Mouse (Mus musculus) kidney, embryonic 15.5 days (tissue): ENCODE results near the gene Olfr588-ps1. TPM values are rescaled to one million over a fixed set of nuclear protein-coding genes. Genes with fewer than 3 reads are reported as not detected.
"Not testable (repeated sequence)": the region's sequence is repeated elsewhere in the genome, so short reads cannot be mapped to it uniquely, and the experiment has no call there.

Experiments used
- ATAC-seq: fragments of 200-750 bp; cut with Nextera tagmentation; replicated peaks from 2 replicates; pipeline ENCODE4 v1.8.0; 2017; ENCODE audit warnings: moderate TSS enrichment; ENCODE audit not compliant: low FRiP score
- H3K27ac ChIP-seq: fragments of 300-500 bp; sonication (generic); 2 replicates; pipeline ENCODE4 v1.5.1; 2015; ENCODE audit warnings: mild to moderate bottlenecking, inconsistent platforms
- H3K27me3 ChIP-seq: fragments of 300-500 bp; sonication (generic); 2 replicates; pipeline ENCODE4 v1.6.1; 2015; ENCODE audit warnings: inconsistent platforms
- H3K36me3 ChIP-seq: fragments of 300-500 bp; sonication (generic); 2 replicates; pipeline ENCODE4 v1.6.1; 2015; ENCODE audit warnings: inconsistent platforms
- H3K4me1 ChIP-seq: fragments of 300-500 bp; sonication (generic); 2 replicates; pipeline ENCODE4 v1.6.1; 2015; ENCODE audit warnings: inconsistent platforms
- H3K4me2 ChIP-seq: fragments of 300-500 bp; sonication (generic); 2 replicates; pipeline ENCODE4 v1.6.1; 2015; ENCODE audit warnings: moderate library complexity, mild to moderate bottlenecking, inconsistent platforms
- H3K4me3 ChIP-seq: fragments of 300-500 bp; sonication (generic); replicated peaks from 2 replicates; pipeline ENCODE4 v1.5.1; 2015; ENCODE audit warnings: mild to moderate bottlenecking, inconsistent platforms
- H3K9ac ChIP-seq: fragments of 300-500 bp; sonication (generic); 2 replicates; pipeline ENCODE4 v1.6.1; 2015; ENCODE audit warnings: mild to moderate bottlenecking, inconsistent platforms
- H3K9me3 ChIP-seq: fragments of 300-500 bp; sonication (generic); replicated peaks from 2 replicates; pipeline ENCODE4 v1.6.1; 2016; ENCODE audit warnings: inconsistent platforms
- WGBS: fragments of 180-500 bp; shearing (Covaris S2); methylation state at CpG from one replicate; pipeline ENCODE4 v1.1.7; 2015; ENCODE audit warnings: mixed read lengths; 5-methylcytosine and 5-hydroxymethylcytosine counted together
- polyA plus RNA-seq: library from polyadenylated mRNA; unstranded; fragments of >200 nt; fragmentation: Nextera tagmentation; extraction: Ambion mirVana; gene quantifications from 2 replicates; pipeline ENCODE4 v1.2.1, GENCODE M21; 2015

The Olfr588-ps1 gene
- not detected in 2 replicates for polyA plus RNA-seq

DNA sequence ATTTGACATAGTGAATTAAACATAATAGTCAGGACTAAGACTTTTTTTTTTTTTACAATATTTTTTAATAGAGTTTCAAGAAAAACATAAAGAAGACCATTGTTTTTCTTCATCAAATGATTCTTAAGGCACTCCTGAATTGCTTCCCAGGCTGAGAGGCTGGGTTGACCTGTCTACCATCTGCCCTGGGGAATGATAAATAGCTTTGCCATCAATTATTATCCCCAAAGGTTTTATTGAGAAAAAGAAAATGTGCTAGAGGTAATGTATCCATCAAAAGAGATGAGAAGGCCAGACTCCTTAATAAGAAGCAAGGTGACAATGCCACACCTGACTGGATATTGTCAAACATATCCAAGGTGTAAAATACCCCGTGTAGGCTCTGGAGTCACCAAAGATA, at the start of gene Olfr588-ps1:
Olfr588-ps1 (plus strand) TSS at position 301 of the 400 bp plus-strand sequence.
- Histone ChIP-seq H3K27me3 (no peaks in the 10 kb centered on the region), H3K4me1 (no peaks in the 10 kb centered on the region), H3K27ac (no peak within 1 kb of the TSS), H3K36me3 (no peaks in the 10 kb centered on the region), H3K4me2 (no peak within 1 kb of the TSS), H3K4me3 (no peak within 1 kb of the TSS), H3K9me3 (no peaks in the 10 kb centered on the region), H3K9ac (no peak within 1 kb of the TSS)
- ATAC-seq: no peak
- WGBS: 86% methylated on average over 1 of the region's 1 CpGs

DNA sequence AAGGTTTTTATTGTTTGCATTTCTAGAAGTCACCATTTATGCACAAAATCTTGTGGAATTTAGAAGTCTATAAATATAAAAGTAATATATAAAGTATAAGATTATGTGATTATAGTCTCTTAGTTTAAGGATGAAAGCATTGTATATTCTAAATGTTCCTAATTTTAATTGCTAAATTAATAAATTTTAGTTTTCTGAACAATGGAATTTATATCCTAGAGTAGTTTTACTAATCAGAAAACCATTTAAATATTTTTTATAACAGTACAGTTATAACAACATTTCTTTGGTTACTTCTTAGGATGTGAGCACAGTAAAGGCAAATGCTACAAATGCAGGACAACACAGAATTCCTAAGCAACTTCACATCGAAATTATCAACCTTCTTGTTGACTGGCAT, 43.3 kb upstream of the Olfr588-ps1 start, which contains the start of gene Olfr585:
Olfr585 (plus strand) TSS at position 301 of the 400 bp plus-strand sequence.
- Histone ChIP-seq H3K4me2 (no peak within 1 kb of the TSS), H3K9me3 (no peaks in the 10 kb centered on the region), H3K4me3 (no peak within 1 kb of the TSS), H3K4me1 (no peaks in the 10 kb centered on the region), H3K9ac (no peak within 1 kb of the TSS), H3K27ac (no peak within 1 kb of the TSS), H3K36me3 (no peaks in the 10 kb centered on the region), H3K27me3 (no peaks in the 10 kb centered on the region)
- no peak for ATAC-seq
- WGBS: 90% methylated on average over 1 of the region's 1 CpGs

DNA sequence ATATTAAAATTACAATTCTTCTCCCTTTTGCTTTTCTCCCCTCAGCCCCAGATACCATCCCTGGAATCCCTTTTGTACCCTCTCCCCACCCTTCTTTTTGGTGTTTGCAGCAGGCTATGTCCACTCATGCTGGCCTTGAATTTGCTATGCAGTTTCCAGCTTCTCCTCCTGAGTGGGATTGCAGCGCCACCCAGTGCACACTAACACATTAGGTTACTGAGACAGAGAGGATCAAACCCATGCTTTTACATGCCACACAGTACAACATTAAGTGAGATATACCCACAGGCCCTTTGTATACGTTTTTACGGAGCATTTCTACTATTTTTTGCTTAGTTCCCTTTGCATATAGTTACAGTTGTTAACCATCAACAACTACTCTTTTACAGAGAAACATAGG, 21.3 kb upstream of the Olfr588-ps1 start:
- Histone ChIP-seq H3K9ac (no peak overlapping the region), H3K27me3 (no peaks in the 10 kb centered on the region), H3K4me3 (no peak overlapping the region), H3K9me3 (no peaks in the 10 kb centered on the region), H3K4me1 (no peaks in the 10 kb centered on the region), H3K36me3 (no peaks in the 10 kb centered on the region), H3K4me2 (no peak overlapping the region), H3K27ac (no peak overlapping the region)
- WGBS: 59% methylated on average over 3 of the region's 3 CpGs
- ATAC-seq: no peak

GRCm38 (mm10) chr7:103125538-103125937, 15.1 kb upstream of the Olfr588-ps1 start, which contains the start of gene Olfr586:
Gene Olfr586 (minus strand): TSS chr7:103125638.
- Histone ChIP-seq H3K27ac (no peak within 1 kb of the TSS), H3K4me1 (no peaks in the 10 kb centered on the region), H3K36me3 (no peaks in the 10 kb centered on the region), H3K4me2 (no peak within 1 kb of the TSS), H3K4me3 (no peak within 1 kb of the TSS), H3K9me3 (no peaks in the 10 kb centered on the region), H3K27me3 (no peaks in the 10 kb centered on the region), H3K9ac (no peak within 1 kb of the TSS)
- no peak for ATAC-seq
- WGBS: 90% methylated on average over 3 of the region's 3 CpGs

GRCm38 (mm10) chr7:103156256-103156655, 15.6 kb downstream of the Olfr588-ps1 start, which contains the start of gene Olfr589:
Gene Olfr589 (minus strand): TSS chr7:103156356.
- ATAC-seq: no peak
- no peak within 1 kb of the TSS for H3K27ac ChIP-seq
- whole genome bisulfite sequencing: 66% methylated on average over 2 of the region's 2 CpGs
- H3K36me3 ChIP-seq: no peaks in the 10 kb centered on the region
- no peak within 1 kb of the TSS for H3K4me2 ChIP-seq
- no peak within 1 kb of the TSS for H3K4me3 ChIP-seq
- no peaks in the 10 kb centered on the region for H3K4me1 ChIP-seq
- no peaks in the 10 kb centered on the region for H3K9me3 ChIP-seq
- H3K27me3 ChIP-seq: no peaks in the 10 kb centered on the region
- H3K9ac ChIP-seq: no peak within 1 kb of the TSS

- H3K27me3 ChIP-seq: no peaks in the 10 kb centered on the region
- WGBS: 84% methylated on average over 5 of the region's 5 CpGs
These were observed 29.0 kb downstream of the Olfr588-ps1 start for GRCm38 (mm10) chr7:103169697-103170096.

DNA sequence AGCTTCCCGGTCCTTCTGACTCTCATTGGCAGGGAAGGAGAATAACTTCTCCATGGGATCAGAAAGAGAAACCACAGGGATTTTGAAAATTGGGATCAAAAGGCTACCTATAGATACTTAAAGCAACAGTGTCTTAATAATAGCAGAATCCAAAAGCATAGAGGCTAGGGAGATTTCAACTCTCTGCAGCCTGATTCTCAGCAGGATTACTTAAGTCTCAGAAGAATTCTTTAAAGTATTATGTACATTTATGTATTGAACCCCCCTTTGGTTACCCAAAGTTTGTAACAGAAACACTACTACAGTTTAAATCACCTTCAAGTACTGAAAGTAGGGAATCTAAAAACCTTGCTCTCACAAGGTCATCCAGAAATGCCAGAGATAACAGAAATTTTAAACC, 37.6 kb downstream of the Olfr588-ps1 start, which contains the start of gene Olfr591:
Olfr591 (minus strand) TSS at position 101 of the 400 bp plus-strand sequence.
- Histone ChIP-seq H3K9ac (no peak within 1 kb of the TSS), H3K27ac (no peak within 1 kb of the TSS), H3K4me2 (no peak within 1 kb of the TSS), H3K36me3 (no peaks in the 10 kb centered on the region), H3K4me3 (no peak within 1 kb of the TSS), H3K9me3 (no peaks in the 10 kb centered on the region), H3K27me3 (no peaks in the 10 kb centered on the region), H3K4me1 (no peaks in the 10 kb centered on the region)
- ATAC-seq: no peak
- WGBS: 79% methylated on average over 1 of the region's 1 CpGs

More at GRCm38 (mm10) chr7:103169697-103170096, 29.0 kb downstream of the Olfr588-ps1 start:
- H3K4me3 ChIP-seq: no peak overlapping the region
- 0 out of 2 replicates have a peak, but pooled peaks cover 2% of the 10 kb centered on the region for H3K9me3 ChIP-seq
- ATAC-seq: no peak
- H3K9ac ChIP-seq: no peak overlapping the region
- no peaks in the 10 kb centered on the region for H3K4me1 ChIP-seq
- H3K36me3 ChIP-seq: no peaks in the 10 kb centered on the region
- H3K4me2 ChIP-seq: no peak overlapping the region
- H3K27ac ChIP-seq: no peak overlapping the region

GRCm38 (mm10) chr7:103184503-103184902, 43.8 kb downstream of the Olfr588-ps1 start, which contains the start of gene Olfr592:
Gene Olfr592 (plus strand): TSS chr7:103184803.
- not testable (repeated sequence) for H3K4me3 ChIP-seq, H3K27me3 ChIP-seq, H3K9me3 ChIP-seq, H3K4me1 ChIP-seq, H3K36me3 ChIP-seq, H3K27ac ChIP-seq, H3K4me2 ChIP-seq, H3K9ac ChIP-seq, ATAC-seq
- 76% methylated on average over 1 of the region's 1 CpGs for WGBS

Other genes starting within 250 kb of the Olfr588-ps1 start
- not detected in 2 replicates for gene Olfr569, start 250.0 kb upstream of the Olfr588-ps1 start, polyA plus RNA-seq
- not detected in 2 replicates for gene Olfr570, start 246.3 kb upstream of the Olfr588-ps1 start, polyA plus RNA-seq
- not detected in 2 replicates for gene Olfr571, start 223.3 kb upstream of the Olfr588-ps1 start, polyA plus RNA-seq
- not detected in 2 replicates for gene Olfr572, start 216.5 kb upstream of the Olfr588-ps1 start, polyA plus RNA-seq
- gene Olfr573-ps1, start 198.3 kb upstream of the Olfr588-ps1 start, polyA plus RNA-seq: not detected in 2 replicates
- not detected in 2 replicates for gene Olfr574, start 192.4 kb upstream of the Olfr588-ps1 start, polyA plus RNA-seq
- gene Olfr575, start 182.1 kb upstream of the Olfr588-ps1 start, polyA plus RNA-seq: not detected in 2 replicates
- not detected in 2 replicates for gene Olfr576, start 178.2 kb upstream of the Olfr588-ps1 start, polyA plus RNA-seq
- not detected in 2 replicates for gene Olfr577, start 164.9 kb upstream of the Olfr588-ps1 start, polyA plus RNA-seq
- gene Olfr578, start 151.6 kb upstream of the Olfr588-ps1 start, polyA plus RNA-seq: not detected in 2 replicates
- gene Olfr582, start 102.9 kb upstream of the Olfr588-ps1 start, polyA plus RNA-seq: not detected in 2 replicates
- gene Olfr583, start 89.6 kb upstream of the Olfr588-ps1 start, polyA plus RNA-seq: not detected in 2 replicates
- not detected in 2 replicates for gene Olfr584, start 59.0 kb upstream of the Olfr588-ps1 start, polyA plus RNA-seq
- not detected in 2 replicates for gene Olfr585, start 43.2 kb upstream of the Olfr588-ps1 start, polyA plus RNA-seq
- not detected in 2 replicates for gene Olfr586, start 15.2 kb upstream of the Olfr588-ps1 start, polyA plus RNA-seq
- gene Olfr589, start 15.5 kb downstream of the Olfr588-ps1 start, polyA plus RNA-seq: not detected in 2 replicates
- not detected in 2 replicates for gene Olfr591, start 37.5 kb downstream of the Olfr588-ps1 start, polyA plus RNA-seq
- not detected in 2 replicates for gene Olfr592, start 43.9 kb downstream of the Olfr588-ps1 start, polyA plus RNA-seq
- gene Olfr593, start 71.0 kb downstream of the Olfr588-ps1 start, polyA plus RNA-seq: not detected in 2 replicates
- gene Olfr594, start 76.1 kb downstream of the Olfr588-ps1 start, polyA plus RNA-seq: not detected in 2 replicates
- gene Usp17ld, start 111.6 kb downstream of the Olfr588-ps1 start, polyA plus RNA-seq: not detected in 2 replicates
- not detected in 2 replicates for gene Olfr596, start 164.8 kb downstream of the Olfr588-ps1 start, polyA plus RNA-seq
- gene Olfr597, start 175.4 kb downstream of the Olfr588-ps1 start, polyA plus RNA-seq: not detected in 2 replicates
- gene Olfr598, start 182.7 kb downstream of the Olfr588-ps1 start, polyA plus RNA-seq: not detected in 2 replicates
- not detected in 2 replicates for gene Olfr599, start 195.0 kb downstream of the Olfr588-ps1 start, polyA plus RNA-seq
- not detected in 2 replicates for gene Olfr600, start 208.8 kb downstream of the Olfr588-ps1 start, polyA plus RNA-seq
- gene Olfr601, start 221.8 kb downstream of the Olfr588-ps1 start, polyA plus RNA-seq: not detected in 2 replicates
- gene Olfr603, start 245.3 kb downstream of the Olfr588-ps1 start, polyA plus RNA-seq: not detected in 2 replicates